Mouse (Mus musculus): Measurements from ENCODE around the gene Alg11.

Gene Alg11

DNA sequence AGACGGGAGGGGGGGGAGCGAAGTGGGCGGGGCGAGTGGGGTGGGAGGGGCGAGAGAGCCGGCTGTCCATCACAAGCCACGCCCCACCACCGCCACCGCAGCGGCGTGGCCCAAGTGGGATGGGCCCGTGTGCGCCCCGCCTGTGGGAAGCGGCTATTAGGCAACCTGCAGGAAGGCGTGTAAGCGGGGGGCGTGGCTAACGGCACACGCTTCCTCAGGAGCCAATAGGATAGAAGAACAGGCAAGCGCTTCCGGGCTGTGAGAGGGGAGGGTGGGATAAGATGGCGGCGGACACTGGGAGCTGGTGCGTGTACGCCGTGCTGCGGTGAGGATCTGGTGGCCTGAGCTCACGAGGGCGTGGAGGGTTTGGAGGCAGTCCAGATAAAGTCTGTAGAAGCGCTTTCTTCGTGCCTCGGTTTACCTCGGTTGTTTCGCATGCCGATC, at the start of gene Alg11:
Gene Alg11, plus strand, starts transcription at position 276 of the 444 bp plus-strand sequence.
- DNase-seq (ENCODE audit: low read depth, low spot score), result peak; percentile 96

DNA sequence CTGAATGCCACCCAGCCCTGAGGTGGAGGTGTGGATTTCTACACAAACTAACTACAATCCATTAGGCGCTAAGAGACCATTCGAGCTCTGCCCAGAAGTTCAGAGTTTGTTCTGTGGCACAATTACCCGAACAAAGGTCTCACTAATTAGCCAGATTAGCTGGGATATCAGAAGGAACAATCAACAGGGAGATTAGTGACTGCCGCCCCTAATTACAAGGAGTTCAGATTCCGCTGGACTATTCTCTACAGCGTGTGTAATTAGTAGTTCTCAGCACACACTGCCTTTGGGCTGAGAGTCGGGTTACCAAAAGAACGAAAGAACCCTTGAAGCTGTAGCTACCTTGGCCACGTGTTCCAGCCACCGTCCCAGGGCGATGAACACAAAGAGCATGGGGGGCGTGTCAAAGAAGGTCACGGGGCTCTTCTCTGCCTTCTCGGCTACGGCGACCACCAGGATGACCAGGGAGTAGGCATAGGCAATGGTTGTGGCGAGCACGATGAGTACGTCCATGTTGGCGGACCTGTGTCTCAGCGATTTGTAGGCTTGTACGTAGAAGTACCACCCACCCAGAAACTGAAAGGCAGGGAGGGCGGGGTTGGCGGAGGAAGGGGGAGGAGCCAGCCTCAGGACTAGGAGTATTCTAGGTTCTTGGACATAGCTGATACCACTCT, 47.4 kb upstream of the Alg11 start:
- DNase-seq (ENCODE audit: low read depth, low spot score), result no peak

DNA sequence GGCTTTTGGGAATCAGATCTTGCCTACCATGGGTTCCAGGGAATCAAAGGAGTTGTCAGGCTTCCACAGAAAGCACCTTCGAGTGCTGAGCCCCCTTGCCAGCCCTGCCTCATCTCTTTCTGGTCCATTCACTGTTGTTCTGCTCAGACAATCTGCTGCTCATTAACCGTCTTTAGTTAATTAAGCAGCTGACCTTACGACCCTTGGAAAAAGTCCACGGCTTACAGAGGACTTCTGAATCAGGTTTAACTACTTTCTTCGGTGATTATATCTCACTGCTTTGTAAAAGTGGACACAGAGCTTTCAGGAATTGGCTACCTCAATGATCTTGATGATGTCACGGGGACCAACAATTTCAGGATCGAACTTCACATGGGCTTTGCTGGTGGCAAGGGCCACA, 42.8 kb upstream of the Alg11 start:
- no peak for DNase-seq (ENCODE audit: low read depth, low spot score)

DNA sequence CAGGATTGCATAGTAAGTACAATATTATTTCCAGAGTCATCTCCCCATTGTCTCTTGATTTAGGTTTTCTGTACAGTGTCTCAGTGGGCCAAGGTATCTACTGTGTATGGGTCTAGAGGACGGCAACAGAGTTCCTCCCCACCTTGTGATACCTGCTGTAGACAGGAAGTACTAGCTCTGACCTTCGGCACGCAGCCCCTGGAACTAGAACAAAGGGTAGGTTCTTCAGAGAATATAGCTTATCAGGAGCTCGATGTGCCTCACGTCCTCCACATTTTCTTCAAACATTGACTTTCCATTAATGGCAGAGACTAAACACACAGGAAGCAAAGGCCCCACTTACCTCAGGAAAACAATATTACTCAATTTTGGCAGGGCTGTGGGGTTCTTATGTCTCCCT, 41.0 kb upstream of the Alg11 start:
- DNase-seq (ENCODE audit: low read depth, low spot score), result no peak

DNA sequence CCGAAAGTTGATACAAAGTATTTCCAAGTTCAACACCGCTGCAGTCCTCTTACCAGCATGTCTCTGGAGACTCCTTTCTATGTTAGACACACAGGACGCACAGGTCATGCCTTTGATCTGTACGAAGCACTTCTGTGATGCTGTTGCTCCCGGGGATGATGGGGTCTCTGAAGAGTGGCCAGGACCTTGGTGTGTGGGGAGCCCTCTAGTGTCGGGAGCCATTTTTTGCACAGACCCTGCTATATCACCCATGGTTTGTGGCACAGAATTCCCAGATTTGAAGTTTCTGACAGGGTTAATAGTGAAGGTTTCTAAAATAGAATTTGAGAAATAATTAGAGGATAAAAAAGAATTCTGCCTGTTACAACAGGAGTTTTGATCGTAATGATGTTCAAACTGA, 38.3 kb upstream of the Alg11 start:
- no peak for DNase-seq (ENCODE audit: low read depth, low spot score)

DNA sequence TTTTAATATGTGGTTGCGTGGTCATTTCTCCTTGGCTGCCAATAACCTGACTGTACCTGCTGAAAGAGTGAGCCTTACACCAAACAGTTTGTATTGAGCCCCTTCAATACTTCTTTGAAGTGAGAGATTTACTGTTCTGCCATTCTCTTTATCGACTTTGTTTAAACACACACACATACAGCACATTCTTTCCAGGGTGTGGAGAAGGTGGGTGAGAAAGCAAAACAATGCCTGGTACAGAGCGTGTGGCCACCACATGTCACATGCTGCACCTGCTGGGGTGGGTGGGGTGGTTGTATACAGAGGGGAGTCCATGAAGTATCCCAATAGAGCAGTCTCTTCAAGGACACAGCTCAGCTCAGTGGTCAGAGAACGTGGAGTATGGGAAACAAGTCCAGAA, 35.3 kb upstream of the Alg11 start:
- no peak for DNase-seq (ENCODE audit: low read depth, low spot score)

DNA sequence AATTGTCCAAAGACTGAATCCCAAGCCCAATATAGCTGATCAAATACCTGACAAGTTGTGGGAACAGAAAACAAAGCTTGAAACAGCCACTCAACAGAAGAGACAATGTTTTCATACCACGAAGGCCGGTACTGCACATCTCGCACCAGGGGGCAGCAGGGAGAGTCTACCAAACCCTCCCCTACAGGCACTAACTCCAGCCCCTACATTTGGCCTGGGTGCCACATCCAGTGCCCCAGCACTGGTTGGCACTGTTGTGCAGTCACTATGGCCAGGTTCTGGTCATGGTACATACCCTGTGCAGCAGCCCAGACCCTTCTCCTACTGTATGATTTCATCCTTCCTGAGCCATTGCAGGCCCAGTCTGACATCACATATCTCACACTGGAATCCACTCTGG, 31.5 kb upstream of the Alg11 start:
- no peak for DNase-seq (ENCODE audit: low read depth, low spot score)

DNA sequence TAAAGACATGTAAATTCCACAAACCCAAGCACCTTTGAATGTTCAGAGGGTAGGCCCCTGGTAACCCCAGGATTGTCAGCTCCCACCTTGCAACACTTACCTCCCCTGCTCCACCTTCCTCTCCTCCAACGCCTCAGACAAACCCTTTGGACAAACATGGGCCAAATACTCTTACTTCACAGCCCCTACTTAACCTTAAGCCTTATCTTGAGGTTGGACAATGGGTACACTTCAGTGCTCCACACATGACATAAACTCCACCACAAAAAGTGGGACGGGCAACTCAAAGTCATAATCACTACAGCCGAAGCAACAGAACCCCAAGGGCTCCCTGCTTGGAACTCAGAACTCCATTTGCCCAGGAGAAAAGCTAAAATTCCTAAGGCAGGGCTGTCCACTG, 29.5 kb upstream of the Alg11 start:
- DNase-seq (ENCODE audit: low read depth, low spot score), result no peak

DNA sequence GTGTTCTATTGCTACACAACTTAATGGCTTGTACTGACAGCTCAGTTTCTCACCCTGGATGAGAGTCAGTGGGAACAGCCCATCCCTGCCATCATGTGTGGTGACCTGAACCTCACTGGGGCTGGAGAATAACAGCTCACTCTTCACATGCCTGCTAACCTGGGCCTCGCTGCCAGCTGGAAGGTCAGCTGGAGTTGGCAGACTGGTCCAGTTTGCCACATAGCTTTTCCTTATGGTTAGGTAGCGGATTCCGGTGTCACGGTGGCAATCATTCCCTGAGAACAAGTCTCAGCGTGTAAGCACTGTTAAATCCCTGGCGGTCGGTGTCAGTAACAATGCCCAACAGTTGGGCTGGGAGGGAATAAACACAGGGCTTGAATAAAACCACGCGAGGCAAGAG, 24.4 kb upstream of the Alg11 start:
- DNase-seq (ENCODE audit: low read depth, low spot score), result no peak

DNA sequence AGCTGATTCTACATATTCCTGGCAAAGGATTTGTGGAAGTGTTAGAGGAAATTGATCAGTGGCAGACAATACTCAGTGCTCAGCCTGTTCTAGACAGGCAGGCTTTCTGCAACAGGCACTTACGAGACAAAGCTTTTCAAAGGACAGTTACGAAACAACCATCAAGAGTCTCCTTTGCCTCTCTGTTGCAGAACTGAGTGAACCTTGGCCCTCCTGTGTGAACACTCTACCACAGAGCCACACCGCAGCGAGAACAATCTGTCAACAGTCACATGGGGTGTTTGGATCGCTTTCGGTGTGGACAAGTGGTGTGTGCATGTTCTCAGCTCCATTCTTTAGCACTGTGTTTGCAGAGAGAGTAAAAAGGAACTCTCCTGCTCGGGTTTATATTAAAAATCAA, 23.5 kb upstream of the Alg11 start:
- no peak for DNase-seq (ENCODE audit: low read depth, low spot score)

DNA sequence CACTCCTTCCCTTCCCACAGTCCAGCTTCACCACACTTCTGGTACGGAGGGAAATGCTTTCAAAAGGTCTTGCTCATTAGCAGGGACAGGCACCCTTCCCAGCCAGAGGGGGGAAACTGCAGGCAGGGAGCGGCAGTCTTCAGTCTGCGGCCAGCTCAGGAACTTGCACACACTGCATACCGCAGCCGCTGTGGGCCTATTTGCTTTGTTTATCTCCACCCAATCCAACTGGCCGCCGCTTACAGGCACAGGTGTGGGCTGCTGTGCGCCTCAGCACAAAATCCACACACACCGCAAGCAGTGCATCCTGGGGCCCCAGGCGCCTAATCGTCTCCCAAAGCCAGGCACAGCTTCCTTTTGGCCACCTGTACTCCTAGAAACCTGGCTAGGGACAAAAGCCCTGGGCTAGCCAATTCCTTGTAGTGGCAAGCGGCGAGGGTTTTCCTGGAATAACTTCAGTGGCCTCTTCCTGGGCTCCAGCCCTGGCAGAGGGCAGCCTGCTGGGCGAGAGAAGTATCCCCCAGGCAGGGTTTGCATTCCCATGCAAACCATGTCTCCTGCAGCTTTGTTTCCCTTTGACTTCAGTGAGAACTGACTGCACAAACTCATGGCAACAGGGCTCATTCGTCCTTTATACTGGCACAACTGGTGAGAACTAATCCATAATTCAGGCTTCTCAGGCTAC, 20.9 kb upstream of the Alg11 start:
- DNase-seq (ENCODE audit: low read depth, low spot score), result no peak

DNA sequence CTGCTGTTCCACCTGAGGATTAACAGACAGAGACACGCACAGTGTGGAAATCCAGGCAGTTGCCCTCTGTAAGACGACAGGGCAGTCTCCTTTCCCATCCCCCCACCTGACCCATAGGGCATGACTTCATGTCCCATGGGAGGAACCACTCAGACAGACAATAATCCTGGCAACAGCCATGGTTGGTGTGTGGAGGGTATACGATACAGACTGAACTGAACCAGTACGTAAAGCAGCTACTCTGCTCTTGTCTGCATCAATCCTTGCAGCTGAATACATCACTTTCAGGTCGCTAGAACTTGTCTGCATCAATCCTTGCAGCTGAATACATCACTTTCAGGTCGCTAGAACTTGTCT, 20.4 kb upstream of the Alg11 start:
- no peak for DNase-seq (ENCODE audit: low read depth, low spot score)

DNA sequence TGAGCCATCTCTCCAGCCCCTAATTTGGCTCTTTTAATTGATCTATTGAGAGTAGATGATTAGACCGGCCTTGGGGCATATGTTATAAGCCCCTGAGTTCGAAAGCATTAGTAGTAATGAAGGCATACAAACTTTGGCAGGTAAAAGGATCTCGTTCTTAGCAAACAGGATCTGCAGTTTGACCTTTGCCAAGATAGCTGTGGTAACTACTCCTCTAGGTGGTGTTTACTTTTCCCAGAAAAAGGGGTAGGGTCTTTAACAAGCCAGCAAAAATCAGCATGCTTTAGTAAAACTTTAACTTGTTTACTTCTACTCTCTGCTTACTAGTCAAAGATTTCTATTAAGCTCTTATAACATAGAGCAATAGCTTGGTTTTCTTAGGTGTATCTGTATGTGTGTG, 18.0 kb upstream of the Alg11 start:
- no peak for DNase-seq (ENCODE audit: low read depth, low spot score)

DNA sequence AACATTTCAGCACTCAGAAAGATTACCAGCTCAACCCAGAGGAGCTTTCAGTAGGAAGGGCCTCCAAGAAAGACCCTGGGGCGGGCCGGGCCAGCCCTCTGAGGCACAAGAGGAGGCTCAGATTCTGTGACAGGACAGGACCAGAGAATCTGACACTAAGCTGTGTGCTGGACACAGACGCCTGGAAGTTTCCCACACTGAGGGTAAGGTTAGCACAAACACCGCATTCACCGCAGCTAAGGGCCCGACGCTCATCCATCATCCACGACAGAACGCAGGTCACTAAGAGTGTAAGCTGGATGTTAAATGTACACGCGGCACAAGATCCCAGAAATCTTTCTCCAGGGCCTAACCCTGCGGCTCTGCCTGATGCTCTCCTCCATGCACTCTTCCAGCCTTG, 16.8 kb upstream of the Alg11 start:
- DNase-seq (ENCODE audit: low read depth, low spot score), result peak; percentile 9

DNA sequence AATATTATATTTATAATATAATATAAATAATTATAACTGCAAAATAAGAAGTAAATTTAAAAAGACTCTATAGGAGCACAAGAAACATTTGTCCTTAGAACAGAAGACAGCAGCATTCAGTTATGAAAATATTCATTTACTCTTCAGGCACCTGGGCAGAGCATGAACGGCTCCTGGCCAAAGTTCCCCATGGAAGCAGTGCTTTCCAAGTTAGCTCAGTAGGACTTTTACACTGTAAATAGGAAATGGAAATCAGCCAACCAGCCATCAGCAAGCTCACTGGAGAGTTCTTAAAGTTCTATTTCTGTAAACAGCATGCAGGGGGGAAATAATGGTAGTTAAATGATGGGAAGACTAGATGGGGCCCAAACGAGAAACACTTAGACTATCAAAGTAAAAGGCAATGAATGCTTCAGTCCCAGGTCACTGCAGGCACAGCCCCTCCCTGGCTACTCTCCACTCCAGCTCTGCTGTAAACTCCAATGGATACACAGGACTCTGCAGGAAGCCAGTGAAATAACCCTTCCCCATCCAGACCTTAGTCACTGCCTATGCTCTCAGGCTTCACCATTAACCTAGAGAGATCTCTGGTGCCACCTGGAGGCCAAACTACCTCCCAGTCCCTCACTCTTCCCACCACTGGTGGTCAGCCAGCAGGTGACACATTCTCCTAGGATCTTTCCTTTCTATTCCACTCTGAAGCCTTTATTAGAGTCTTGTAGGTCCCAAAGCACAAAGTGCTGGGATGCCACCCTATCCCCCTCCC, 12.6 kb upstream of the Alg11 start:
- DNase-seq (ENCODE audit: low read depth, low spot score), result peak; percentile 26

DNA sequence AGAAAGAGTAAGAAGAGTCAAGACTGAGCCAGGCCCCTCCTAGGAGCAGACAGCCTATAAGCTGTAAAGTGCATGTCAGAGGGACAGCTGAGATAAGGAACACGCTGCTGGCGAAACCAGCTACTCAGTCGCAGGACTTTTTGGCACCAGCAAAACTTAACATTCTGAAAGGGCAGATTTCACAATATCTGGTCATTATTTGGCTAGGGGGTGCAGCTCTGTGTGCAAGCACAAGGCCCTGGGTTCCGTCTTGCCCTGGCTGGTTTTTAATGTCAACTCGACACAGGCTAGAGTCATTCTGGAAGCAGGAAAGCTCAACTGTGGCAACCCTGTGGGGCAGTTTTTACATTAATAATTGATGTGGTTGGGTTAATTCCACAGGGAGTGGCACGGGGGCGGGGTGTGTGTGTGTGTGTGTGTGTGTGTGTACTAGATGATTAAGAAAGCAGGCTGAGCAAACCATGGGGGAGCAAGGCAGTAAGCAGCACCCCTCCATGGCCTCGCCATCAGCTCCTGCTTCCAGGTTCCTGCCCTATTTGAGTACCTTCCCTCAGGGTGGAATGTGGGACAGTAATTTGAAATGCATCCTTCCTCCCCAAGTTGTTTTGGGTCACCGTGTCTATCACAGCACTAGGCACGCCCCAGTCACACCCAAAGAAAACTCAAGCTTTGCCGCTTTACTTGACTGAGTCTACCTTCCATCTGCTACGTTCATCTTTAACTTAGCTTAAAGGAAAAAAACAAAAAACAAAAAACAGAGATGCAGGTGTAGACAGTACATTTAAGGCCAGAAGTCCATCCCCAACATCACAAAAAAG, 5.6 kb upstream of the Alg11 start:
- DNase-seq (ENCODE audit: low read depth, low spot score), result no peak

DNA sequence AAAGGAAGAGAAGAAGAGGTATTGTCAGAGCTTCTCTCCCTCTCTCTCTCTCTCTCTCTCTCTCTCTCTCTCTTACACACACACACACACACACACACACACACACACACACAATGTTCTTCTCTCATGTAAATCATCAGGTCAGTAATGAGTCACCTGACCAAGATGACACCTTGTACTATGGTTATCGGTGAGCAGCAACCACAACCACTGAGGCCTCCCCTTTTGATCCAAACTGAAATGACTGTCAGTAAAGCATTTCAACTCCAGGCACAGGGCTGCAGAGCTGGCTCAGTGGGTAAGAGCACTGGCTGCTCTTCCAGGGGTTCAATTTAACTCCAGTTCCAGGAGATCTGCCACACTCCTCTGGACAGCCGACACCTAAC, 5.0 kb upstream of the Alg11 start:
- DNase-seq (ENCODE audit: low read depth, low spot score), result no peak

DNA sequence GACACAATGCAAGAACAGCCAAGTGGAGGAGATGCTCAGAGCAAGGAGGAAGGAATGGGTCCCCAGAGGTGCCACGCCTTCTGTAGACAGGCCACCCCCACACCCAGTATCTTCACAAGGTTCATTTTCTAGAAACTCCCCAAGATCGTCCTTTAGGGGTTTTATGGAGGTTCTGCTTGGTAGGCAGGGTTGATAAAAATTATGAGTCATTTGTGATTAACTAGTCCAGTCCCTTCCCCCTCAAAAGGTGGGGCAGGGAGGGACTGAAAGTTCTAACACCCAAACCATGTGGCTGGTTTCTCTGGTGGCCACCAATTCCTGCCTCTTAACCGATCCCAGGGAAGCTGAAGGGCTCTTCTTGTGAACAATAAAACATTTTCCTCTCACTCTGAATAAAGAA, 3.7 kb upstream of the Alg11 start:
- DNase-seq (ENCODE audit: low read depth, low spot score), result no peak

DNA sequence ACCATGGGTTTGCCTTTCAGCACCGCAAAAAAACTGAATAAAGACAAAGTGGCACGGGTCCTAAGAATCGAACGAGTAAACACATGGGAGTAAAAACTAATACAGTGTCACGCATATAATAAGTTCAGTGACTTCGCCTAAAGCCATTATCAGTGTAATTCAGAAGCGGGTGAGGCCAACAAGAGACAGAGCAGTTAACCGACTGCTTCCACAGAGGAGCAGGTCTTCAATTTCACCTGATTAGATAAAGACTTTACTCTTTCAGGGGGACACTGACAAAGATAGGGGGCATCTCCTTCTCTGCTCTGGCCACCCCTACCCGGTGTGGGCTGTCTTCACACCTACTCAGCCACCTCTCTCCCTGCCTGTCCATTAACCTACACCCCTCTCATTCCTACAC, 2.2 kb upstream of the Alg11 start:
- DNase-seq (ENCODE audit: low read depth, low spot score), result no peak

DNA sequence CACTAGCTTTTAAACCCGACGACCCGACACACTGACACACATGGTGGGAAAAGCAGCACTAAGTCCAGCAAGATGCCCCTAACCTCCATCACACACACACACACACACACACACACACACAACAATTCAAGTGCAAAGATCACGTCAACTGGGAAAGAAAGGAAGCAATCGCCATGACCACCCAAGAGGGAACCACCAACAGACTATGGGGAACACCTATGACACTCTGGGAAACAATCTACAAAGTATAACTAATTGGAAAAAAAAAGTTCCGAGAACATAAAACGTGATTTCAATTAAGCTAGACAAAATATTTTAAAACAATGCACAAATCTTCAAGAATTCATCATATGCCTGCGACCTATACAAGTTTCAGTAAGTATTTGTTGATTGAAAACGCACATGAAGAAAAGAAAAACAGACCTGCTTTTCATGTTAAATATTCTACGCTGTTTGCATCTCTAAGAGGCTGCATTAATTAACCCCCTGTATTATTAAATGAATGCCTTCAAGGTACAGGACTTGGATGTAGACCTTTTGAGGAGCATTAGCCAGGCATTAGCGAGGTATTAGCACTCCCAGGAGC, 1.3 kb upstream of the Alg11 start:
- DNase-seq (ENCODE audit: low read depth, low spot score), result no peak

DNA sequence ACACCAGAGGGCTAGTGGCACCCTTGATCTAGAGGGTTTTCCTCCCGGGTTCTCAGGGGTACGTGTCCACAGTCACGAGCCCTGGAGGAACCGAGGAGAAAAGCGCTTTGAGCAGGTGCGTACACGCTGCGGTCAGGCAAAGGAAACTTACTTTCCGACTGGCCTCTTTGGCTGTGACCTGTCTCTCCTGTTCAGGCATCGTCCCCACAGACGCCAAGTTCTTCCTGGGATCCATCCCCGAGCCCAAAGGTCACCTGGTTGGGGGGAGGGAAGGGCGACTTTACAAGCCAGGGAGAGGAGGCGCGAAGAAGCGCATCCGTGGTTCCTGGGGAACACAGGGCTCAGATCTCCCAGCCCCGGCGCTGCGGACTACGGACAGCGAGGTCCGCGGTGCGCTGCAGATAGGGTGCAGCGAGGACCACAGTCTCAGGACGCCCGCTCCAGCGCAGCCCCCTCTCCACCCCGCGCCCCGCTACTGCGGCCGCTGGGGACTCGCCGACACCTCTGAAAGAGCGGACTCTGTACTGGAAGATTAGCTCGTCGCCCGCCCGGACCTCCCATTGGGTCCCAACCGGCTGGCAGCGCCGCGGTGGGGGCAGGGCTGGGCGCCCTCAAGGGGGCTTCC, 588 bp upstream of the Alg11 start, which contains the start of gene Atp7b:
Gene Atp7b, minus strand, starts transcription at position 485 of the 625 bp plus-strand sequence.
- DNase-seq (ENCODE audit: low read depth, low spot score), result peak; percentile 8
